Mouse (Mus musculus) megakaryocyte, embryonic 14.5 days (primary cell): ENCODE measurements around the gene Srrm4.

ENCODE experiments used
- FLI1 ChIP-seq: IDR thresholded peaks from 2 replicates; pipeline ENCODE4 v1.6.1; 2012; ENCODE audit warnings: low read length, inconsistent platforms, mixed read lengths
- GATA1 ChIP-seq: IDR thresholded peaks from 3 replicates; pipeline ENCODE4 v1.6.1; 2012; ENCODE audit warnings: mixed read lengths, low read length, inconsistent platforms, borderline replicate concordance

DNA sequence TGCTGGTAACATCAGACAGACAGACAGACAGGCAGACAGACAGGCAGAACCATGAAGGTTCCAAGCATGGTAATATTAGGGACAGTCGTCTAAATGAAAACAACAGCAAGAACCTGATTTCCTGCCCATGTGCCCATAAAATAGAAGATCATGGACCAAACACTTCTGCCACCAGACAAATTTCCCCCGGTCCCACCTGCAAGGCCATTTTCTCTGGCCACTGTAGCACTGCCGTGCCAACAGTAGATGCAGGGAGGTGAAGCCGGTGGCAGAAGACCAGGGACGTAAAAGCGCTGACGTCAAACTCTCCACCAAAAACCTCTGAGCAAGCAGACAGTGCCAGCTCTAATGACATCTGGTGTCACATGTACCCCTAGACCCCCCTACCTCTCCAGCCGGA is 2.0 kb downstream of the Srrm4 start:
- TF ChIP-seq GATA1 (no peak), FLI1 (no peak)
